Mouse (Mus musculus) testis, adult 2 months (tissue): ENCODE measurements around the gene Dmwd. TPM values are rescaled to one million over a fixed set of nuclear protein-coding genes. Genes with fewer than 3 reads are reported as not detected.
"Not testable (repeated sequence)": the region's sequence is repeated elsewhere in the genome, so short reads cannot be mapped to it uniquely, and the experiment has no call there.

Experiments used
- H3K27ac ChIP-seq: fragments of 200-500 bp; 2 replicates; pipeline ENCODE4 v1.5.1; 2012; ENCODE audit warnings: low read depth, low read length; ENCODE audit not compliant: control insufficient read depth, insufficient read depth
- H3K27me3 ChIP-seq: fragments of 200-500 bp; 2 replicates; pipeline ENCODE4 v1.6.1; 2012; ENCODE audit warnings: mild to moderate bottlenecking, low read length, moderate library complexity; ENCODE audit not compliant: control insufficient read depth, insufficient read depth
- H3K36me3 ChIP-seq: fragments of 200-500 bp; 2 replicates; pipeline ENCODE4 v1.6.1; 2012; ENCODE audit warnings: mild to moderate bottlenecking, low read length; ENCODE audit not compliant: control insufficient read depth, insufficient read depth
- H3K4me1 ChIP-seq: fragments of 200-500 bp; 2 replicates; pipeline ENCODE4 v1.6.1; 2012; ENCODE audit warnings: low read length; ENCODE audit not compliant: control insufficient read depth, insufficient read depth
- H3K4me3 ChIP-seq: fragments of 200-500 bp; 2 replicates; pipeline ENCODE4 v1.5.1; 2012; ENCODE audit warnings: low read depth, mild to moderate bottlenecking, low read length, moderate library complexity, mixed read lengths; ENCODE audit not compliant: control insufficient read depth
- CTCF ChIP-seq: fragments of 200-500 bp; IDR thresholded peaks from 2 replicates; pipeline ENCODE4 v1.5.1; 2012; ENCODE audit warnings: low read depth, mild to moderate bottlenecking, inconsistent platforms, low read length, moderate library complexity; ENCODE audit not compliant: control insufficient read depth, insufficient read depth, insufficient replicate concordance
- POLR2A ChIP-seq: fragments of 200-500 bp; IDR thresholded peaks from 2 replicates; pipeline ENCODE4 v1.6.1; 2012; ENCODE audit warnings: low read depth, mild to moderate bottlenecking, inconsistent platforms, low read length, moderate library complexity; ENCODE audit not compliant: control insufficient read depth
- polyA plus RNA-seq: library from polyadenylated mRNA; depleted of rRNA; stranded (reverse); fragments of >200 nt; gene quantifications from 2 replicates; pipeline ENCODE4 v1.2.3, GENCODE M21; 2012

The Dmwd gene
- polyA plus RNA-seq, 1 experiment: 83.7 TPM

DNA sequence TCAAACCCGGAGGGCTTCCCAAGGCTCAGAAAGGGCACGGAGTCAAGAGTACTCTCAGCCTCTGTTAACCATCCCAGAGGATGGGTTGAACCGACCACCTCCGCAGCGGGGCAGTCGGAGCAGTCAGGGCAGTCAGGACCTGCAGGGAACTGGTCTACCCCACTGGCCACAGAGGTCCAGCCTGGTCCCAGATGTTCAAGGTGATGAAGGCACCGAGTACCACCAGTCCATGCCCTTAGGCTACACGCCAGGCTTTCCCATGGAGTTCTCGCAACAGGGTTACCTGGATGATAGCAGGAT, 21.3 kb upstream of the Dmwd start:
- H3K27ac ChIP-seq: peak overlapping the region; percentile 80
- no peaks in the 10 kb centered on the region for H3K36me3 ChIP-seq
- peak overlapping the region; percentile 87 for H3K4me3 ChIP-seq

DNA sequence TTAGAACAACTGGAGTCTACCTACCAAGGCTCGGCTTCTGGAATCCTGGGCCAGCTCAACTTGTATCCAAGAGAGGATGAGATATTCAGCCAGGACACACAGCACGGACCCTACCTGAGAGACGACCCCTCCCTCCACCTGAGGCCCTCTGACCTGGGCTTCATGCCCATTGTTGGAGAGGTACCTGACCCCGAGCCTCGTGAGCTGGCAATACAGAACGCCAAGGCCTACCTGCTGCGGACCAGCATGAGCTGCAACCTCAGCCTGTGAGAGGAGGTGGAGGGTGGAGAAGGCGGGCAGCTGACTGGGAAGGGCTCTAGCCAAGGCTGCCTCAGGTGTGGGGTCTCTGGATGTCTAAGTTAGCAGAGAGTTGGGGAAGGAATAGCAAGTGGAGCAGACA, 20.9 kb upstream of the Dmwd start:
- TF ChIP-seq POLR2A (no peak), CTCF (no peak)
- Histone ChIP-seq H3K27ac (peak overlapping the region; percentile 80), H3K4me1 (peaks cover 13% of the 10 kb centered on the region), H3K4me3 (peak overlapping the region; percentile 87), H3K27me3 (no peaks in the 10 kb centered on the region), H3K36me3 (no peaks in the 10 kb centered on the region)

More for the DNA sequence above, 21.3 kb upstream of the Dmwd start:
- no peak for TF ChIP-seq POLR2A
- no peak for TF ChIP-seq CTCF
- Histone ChIP-seq H3K27me3 (no peaks in the 10 kb centered on the region), H3K4me1 (peaks cover 13% of the 10 kb centered on the region)

DNA sequence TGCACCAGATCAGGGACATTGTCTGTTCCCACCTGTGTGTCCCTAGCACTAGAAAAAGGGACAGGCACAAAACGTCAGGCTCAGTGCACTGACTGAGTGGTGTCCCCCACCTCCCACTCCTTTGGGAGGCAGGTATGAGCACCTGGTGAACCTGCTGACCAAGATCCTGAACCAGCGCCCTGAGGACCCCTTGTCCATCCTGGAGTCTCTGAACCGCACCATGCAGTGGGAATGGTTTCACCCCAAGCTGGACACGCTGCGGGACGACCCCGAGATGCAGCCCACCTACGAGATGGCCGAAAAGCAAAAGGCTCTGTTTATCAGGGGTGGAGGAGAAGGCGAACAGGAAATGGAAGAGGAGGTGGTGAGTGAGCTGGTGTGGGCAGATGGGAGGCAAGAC, 18.6 kb upstream of the Dmwd start:
- Histone ChIP-seq H3K36me3 (no peaks in the 10 kb centered on the region), H3K27me3 (no peaks in the 10 kb centered on the region), H3K27ac (no peak overlapping the region), H3K4me3 (no peak overlapping the region), H3K4me1 (peaks cover 13% of the 10 kb centered on the region)
- TF ChIP-seq POLR2A (no peak), CTCF (no peak)

DNA sequence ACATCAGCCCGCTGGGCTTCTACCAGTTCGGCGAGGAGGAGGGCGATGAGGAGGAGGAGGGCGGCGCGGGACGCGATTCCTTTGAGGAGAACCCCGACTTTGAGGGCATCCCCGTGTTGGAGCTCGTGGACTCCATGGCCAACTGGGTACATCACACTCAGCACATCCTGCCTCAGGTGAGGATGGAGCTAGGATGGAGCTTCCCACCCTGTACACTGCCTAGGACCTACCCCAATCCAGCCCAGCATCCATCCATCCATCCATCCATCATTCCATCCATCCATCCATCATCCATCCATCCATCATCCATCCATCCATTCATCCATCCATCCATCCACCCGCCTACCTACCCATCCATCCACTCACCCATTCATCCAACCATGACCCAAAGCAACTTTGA, 10.1 kb upstream of the Dmwd start:
- TF ChIP-seq CTCF: no peak
- TF ChIP-seq POLR2A: no peak; the same call in 1 of the 2 replicates
- no peaks in the 10 kb centered on the region for H3K27me3 ChIP-seq
- H3K4me1 ChIP-seq: peaks cover 20% of the 10 kb centered on the region
- H3K36me3 ChIP-seq: no peaks in the 10 kb centered on the region
- no peak overlapping the region for H3K27ac ChIP-seq
- no peak overlapping the region; the same call in 1 of the 2 replicates for H3K4me3 ChIP-seq

DNA sequence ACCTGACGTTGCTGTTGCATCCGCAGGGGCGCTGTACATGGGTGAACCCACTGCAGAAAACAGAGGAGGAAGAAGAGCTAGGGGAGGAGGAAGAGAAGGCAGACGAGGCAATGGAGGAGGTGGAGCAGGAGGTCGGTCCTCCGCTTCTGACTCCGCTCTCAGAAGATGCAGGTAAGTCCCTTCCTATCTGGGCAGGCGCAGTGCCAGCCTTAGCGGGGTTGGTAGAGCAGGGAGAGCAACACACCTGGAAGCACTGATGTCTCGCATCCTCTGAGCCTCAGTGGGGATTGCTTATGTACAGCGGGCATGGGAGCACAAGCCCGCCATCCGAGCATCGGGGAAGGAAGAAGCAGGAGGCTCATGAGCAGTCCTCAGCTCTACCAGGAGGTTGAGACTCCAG, 9.0 kb upstream of the Dmwd start:
- Histone ChIP-seq H3K36me3 (no peaks in the 10 kb centered on the region), H3K27ac (no peak overlapping the region), H3K27me3 (no peaks in the 10 kb centered on the region), H3K4me1 (peaks cover 20% of the 10 kb centered on the region), H3K4me3 (no peak overlapping the region)
- TF ChIP-seq CTCF (no peak; the same call in 1 of the 2 replicates), POLR2A (no peak)

DNA sequence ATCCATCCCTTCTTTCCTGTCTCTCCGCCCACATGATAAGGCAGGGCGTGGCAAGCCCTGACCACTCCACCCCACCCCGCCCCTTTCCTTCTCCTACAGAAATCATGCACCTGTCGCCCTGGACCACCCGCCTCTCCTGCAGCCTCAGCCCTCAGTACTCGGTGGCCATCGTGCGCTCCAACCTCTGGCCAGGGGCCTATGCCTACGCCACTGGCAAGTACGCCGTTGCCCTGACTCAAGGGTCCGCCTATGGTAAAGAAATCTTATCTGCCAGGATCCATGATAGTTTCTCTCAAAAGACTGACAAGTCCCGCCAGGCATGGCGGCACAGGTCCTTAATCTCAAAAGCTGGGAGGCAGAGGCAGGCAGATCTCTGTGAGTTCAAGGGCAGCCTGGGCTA, 8.1 kb upstream of the Dmwd start:
- Histone ChIP-seq H3K27me3 (no peaks in the 10 kb centered on the region), H3K4me1 (peaks cover 21% of the 10 kb centered on the region), H3K27ac (no peak overlapping the region), H3K36me3 (no peaks in the 10 kb centered on the region), H3K4me3 (no peak overlapping the region)
- TF ChIP-seq CTCF (no peak), POLR2A (no peak)

DNA sequence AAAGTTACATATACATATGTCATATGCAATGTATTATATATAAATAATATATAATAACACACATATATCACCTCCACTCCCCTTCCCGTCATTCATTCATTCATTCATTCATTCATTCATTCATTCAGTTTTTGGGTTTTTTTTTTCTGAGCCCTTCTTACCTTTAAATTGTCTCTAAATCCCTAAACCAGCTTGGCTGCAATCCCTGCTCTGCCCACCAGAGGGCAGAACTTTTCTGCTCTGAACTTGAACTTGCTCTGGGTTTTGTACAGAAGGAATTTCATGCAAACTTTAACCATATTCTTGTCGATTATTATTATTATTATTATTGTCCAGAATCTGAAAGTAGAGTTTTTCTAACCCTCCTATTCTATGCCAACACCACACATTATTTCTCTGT, 7.3 kb upstream of the Dmwd start:
- H3K27me3 ChIP-seq: no peaks in the 10 kb centered on the region
- peaks cover 28% of the 10 kb centered on the region for H3K4me1 ChIP-seq
- TF ChIP-seq CTCF: 0 out of 2 replicates have a peak, but pooled peaks have one; percentile 22
- no peak for TF ChIP-seq POLR2A
- H3K27ac ChIP-seq: no peak overlapping the region
- H3K4me3 ChIP-seq: no peak overlapping the region
- H3K36me3 ChIP-seq: no peaks in the 10 kb centered on the region

DNA sequence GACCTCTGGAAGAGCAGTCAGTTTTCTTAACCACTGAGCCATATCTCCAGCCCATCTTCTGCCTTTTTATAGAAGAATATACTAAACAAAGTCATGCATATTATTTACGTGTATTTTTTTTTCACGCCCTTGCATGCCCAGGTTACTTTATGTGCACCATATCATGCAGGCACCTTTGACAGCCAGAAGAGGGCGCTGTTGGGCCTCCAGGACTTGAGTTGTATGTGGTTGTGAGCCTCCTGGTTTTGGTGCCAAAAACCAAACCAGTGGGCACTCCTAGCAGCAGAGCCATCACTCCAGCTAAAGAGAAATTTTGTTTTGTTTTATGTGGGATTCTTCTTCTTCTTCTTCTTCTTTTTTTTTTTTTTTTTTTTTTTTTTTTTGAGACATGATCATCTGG, 6.5 kb upstream of the Dmwd start:
- Histone ChIP-seq H3K4me1 (peaks cover 29% of the 10 kb centered on the region), H3K27me3 (no peaks in the 10 kb centered on the region), H3K27ac (no peak overlapping the region), H3K4me3 (no peak overlapping the region), H3K36me3 (no peaks in the 10 kb centered on the region)
- TF ChIP-seq CTCF (peak; percentile 75; the same call in 1 of the 2 replicates), POLR2A (no peak)

DNA sequence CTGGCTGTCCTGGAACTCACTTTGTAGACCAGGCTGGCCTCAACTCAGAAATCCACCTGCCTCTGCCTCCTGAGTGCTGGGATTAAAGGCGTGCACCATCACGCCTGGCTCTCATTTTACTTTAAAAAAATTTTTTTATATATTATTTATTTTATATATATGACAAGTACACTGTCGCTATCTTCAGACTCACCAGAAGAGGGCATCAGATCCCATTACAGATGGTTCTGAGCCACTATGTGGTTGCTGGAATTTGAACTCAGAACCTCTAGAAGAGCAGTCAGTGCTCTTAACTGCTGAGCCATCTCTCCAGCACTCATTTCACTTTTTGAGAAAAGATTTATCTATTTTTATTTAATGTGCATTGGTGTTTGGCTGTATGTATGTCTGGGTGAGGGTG, 5.0 kb upstream of the Dmwd start:
- H3K27me3 ChIP-seq, H3K27ac ChIP-seq, H3K4me3 ChIP-seq, H3K36me3 ChIP-seq: not testable (repeated sequence)
- peaks cover 27% of the 10 kb centered on the region for H3K4me1 ChIP-seq
